ENCODE assay signal across 10 mouse cellular contexts in the genomic region with DNA sequence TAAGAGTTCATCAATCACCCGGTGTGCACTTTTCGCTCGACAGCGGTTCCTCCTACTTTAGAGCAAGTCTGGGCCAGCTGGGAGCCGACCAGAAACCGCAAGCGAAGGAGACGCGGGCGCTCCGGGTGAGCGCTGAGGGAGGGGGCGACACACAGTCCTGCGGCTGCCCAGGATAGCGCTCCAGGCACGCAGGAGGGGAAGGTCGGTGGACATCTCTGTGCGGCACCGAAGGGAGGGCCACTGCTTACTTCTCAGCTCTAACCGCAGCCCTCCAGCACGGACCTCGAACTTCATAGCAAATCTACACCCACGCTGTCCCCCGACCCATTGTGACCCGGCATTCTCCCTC. TPM values are rescaled to one million over a fixed set of nuclear protein-coding genes. Genes with fewer than 3 reads are reported as not detected.
DNase-seq lines count a peak whose midpoint lies in the region; ATAC-seq and TF ChIP-seq lines count a peak whose summit lies in the region.
"Had no signal": no experiment of that assay in that cellular context is flagged by ENCODE, and none has a peak within 500 bp of the region (broad histone marks: within the 10 kb centered on the region; RNA-seq: fewer than 3 reads in every experiment).

No protein-coding gene starts in this region.

- no peaks in the 10 kb centered on the region for H3K36me3 ChIP-seq in kidney, postnatal 0 days (ENCODE audit: insufficient read depth, low read length)
- H3K36me3 ChIP-seq in embryonic facial prominence, embryonic 11.5 days (replicated peaks; ENCODE audit: control insufficient read depth, insufficient read depth, low read depth, low read length) = no peaks in the 10 kb centered on the region
- no peaks in the 10 kb centered on the region for H3K36me3 ChIP-seq in hindbrain, embryonic 14.5 days (replicated peaks; ENCODE audit: control insufficient read depth, insufficient read depth)
- H3K36me3 ChIP-seq in midbrain, embryonic 15.5 days (replicated peaks) = no peaks in the 10 kb centered on the region

- peak overlapping the region; percentile 26; the same call in 1 of the 2 replicates for H3K27ac ChIP-seq in kidney, postnatal 0 days
- H3K27ac ChIP-seq in embryonic facial prominence, embryonic 11.5 days (replicated peaks; ENCODE audit: low read depth, low read length) = no peak overlapping the region
- H3K27ac ChIP-seq in hindbrain, embryonic 14.5 days = peak overlapping the region; percentile 79
- no peak overlapping the region for H3K27ac ChIP-seq in midbrain, embryonic 15.5 days

- peak; percentile 12; the same call in 1 of the 2 replicates for ATAC-seq in kidney, postnatal 0 days (replicated peaks; ENCODE audit: low FRiP score, low read depth)
- ATAC-seq in embryonic facial prominence, embryonic 11.5 days (replicated peaks; ENCODE audit: insufficient number of reproducible peaks, low FRiP score, low TSS enrichment, low read depth) = no peak
- ATAC-seq in hindbrain, embryonic 14.5 days (ENCODE audit: low FRiP score) = peak; percentile 40; the same call in 1 of the 2 replicates
- ATAC-seq in midbrain, embryonic 15.5 days (replicated peaks) = no peak
- no peak for ATAC-seq in erythroid progenitor cell, adult 5-6 weeks (replicated peaks; ENCODE audit: low FRiP score, poor library complexity, severe bottlenecking)

- H3K4me2 ChIP-seq in kidney, postnatal 0 days (ENCODE audit: low read length) = peak overlapping the region; percentile 78
- peak overlapping the region; percentile 32 for H3K4me2 ChIP-seq in embryonic facial prominence, embryonic 11.5 days (ENCODE audit: low read depth, low read length)
- peak overlapping the region; percentile 64 for H3K4me2 ChIP-seq in hindbrain, embryonic 14.5 days (replicated peaks)
- H3K4me2 ChIP-seq in midbrain, embryonic 15.5 days = peak overlapping the region; percentile 25

- no peaks in the 10 kb centered on the region for H3K27me3 ChIP-seq in kidney, postnatal 0 days (ENCODE audit: insufficient read depth, low read length)
- H3K27me3 ChIP-seq in embryonic facial prominence, embryonic 11.5 days (ENCODE audit: control insufficient read depth, insufficient read depth, low read length) = peaks cover 63% of the 10 kb centered on the region
- peaks cover 89% of the 10 kb centered on the region for H3K27me3 ChIP-seq in hindbrain, embryonic 14.5 days (ENCODE audit: control insufficient read depth, insufficient read depth, low read length)
- peaks cover 93% of the 10 kb centered on the region for H3K27me3 ChIP-seq in midbrain, embryonic 15.5 days (replicated peaks)

- H3K4me1 ChIP-seq in kidney, postnatal 0 days (replicated peaks; ENCODE audit: insufficient read depth, low read length) = peaks cover 12% of the 10 kb centered on the region; the same call in 1 of the 2 replicates
- H3K4me1 ChIP-seq in embryonic facial prominence, embryonic 11.5 days (ENCODE audit: control insufficient read depth, insufficient read depth, low read length) = peaks cover 3% of the 10 kb centered on the region; the same call in 1 of the 2 replicates
- peaks cover 21% of the 10 kb centered on the region for H3K4me1 ChIP-seq in hindbrain, embryonic 14.5 days (replicated peaks; ENCODE audit: control insufficient read depth, insufficient read depth, low read length)
- peaks cover 17% of the 10 kb centered on the region for H3K4me1 ChIP-seq in midbrain, embryonic 15.5 days

- H3K9ac ChIP-seq in kidney, postnatal 0 days (ENCODE audit: low read depth, low read length) = peak overlapping the region; percentile 43
- H3K9ac ChIP-seq in embryonic facial prominence, embryonic 11.5 days (replicated peaks; ENCODE audit: low read length) = no peak overlapping the region; the same call in 1 of the 2 replicates
- H3K9ac ChIP-seq in hindbrain, embryonic 14.5 days = peak overlapping the region; percentile 64
- no peak overlapping the region for H3K9ac ChIP-seq in midbrain, embryonic 15.5 days

- H3K4me3 ChIP-seq in kidney, postnatal 0 days (replicated peaks; ENCODE audit: low read depth, low read length) = peak overlapping the region; percentile 39
- peak overlapping the region; percentile 17; the same call in 1 of the 2 replicates for H3K4me3 ChIP-seq in embryonic facial prominence, embryonic 11.5 days (ENCODE audit: low read depth, low read length)
- H3K4me3 ChIP-seq in hindbrain, embryonic 14.5 days (replicated peaks; ENCODE audit: low read length) = peak overlapping the region; percentile 31
- H3K4me3 ChIP-seq in midbrain, embryonic 15.5 days = peak overlapping the region; percentile 17

- no peak for TF ChIP-seq CTCF in kidney, postnatal 0 days (IDR thresholded peaks at IDR 0.05; ENCODE audit: low read depth)

- WGBS in kidney, postnatal 0 days = 3% methylated on average over 25 of the region's 25 CpGs
- WGBS in embryonic facial prominence, embryonic 11.5 days = under 1% methylated on average over 25 of the region's 25 CpGs
- WGBS in hindbrain, embryonic 14.5 days = 1% methylated on average over 25 of the region's 25 CpGs
- under 1% methylated on average over 25 of the region's 25 CpGs for WGBS in midbrain, embryonic 15.5 days

- no peak for DNase-seq in kidney, postnatal 0 days (ENCODE audit: low spot score)
- no peak for DNase-seq in kidney, postnatal 4 days
- no peak for DNase-seq in embryonic facial prominence, embryonic 11.5 days (ENCODE audit: low spot score)
- no peak for DNase-seq in hindbrain, embryonic 14.5 days (ENCODE audit: low spot score)
- no peak for DNase-seq in lung, postnatal 14 days
- DNase-seq in natural killer cell, adult 2 months (ENCODE audit: low spot score in 2 of 2) = no peak
- DNase-seq: cerebellum, adult 18-20 months had no signal

- H3K9me3 ChIP-seq in kidney, postnatal 0 days (replicated peaks; ENCODE audit: low read length) = no peaks in the 10 kb centered on the region
- no peaks in the 10 kb centered on the region for H3K9me3 ChIP-seq in embryonic facial prominence, embryonic 11.5 days (replicated peaks; ENCODE audit: control insufficient read depth, low read length)
- no peaks in the 10 kb centered on the region for H3K9me3 ChIP-seq in hindbrain, embryonic 14.5 days (ENCODE audit: control insufficient read depth, low read length)
- H3K9me3 ChIP-seq in midbrain, embryonic 15.5 days = no peaks in the 10 kb centered on the region

RNA-seq across cellular contexts. Expression of gene Hoxd1, which starts 9.6 kb away (rescaled TPM):
- polyA plus RNA-seq in kidney, postnatal 0 days (2015; fragmentation: Nextera tagmentation; extraction: Ambion mirVana) = 1.2 and 1.8 TPM in 2 replicates
- polyA plus RNA-seq in embryonic facial prominence, embryonic 11.5 days (2014; fragmentation: Nextera tagmentation; extraction: Ambion mirVana) = 0.47 and 0.80 TPM in 2 replicates
- 0.64 and 0.76 TPM in 2 replicates for polyA plus RNA-seq in hindbrain, embryonic 14.5 days (2014; fragmentation: Nextera tagmentation; extraction: Ambion mirVana)
- not detected in 2 replicates for polyA plus RNA-seq in midbrain, embryonic 15.5 days (2015; fragmentation: Nextera tagmentation; extraction: Ambion mirVana)
- not detected in 2 replicates for total RNA-seq in erythroid progenitor cell, adult 5-6 weeks (2015; ENCODE audit: low replicate concordance)
- total RNA-seq in erythroid progenitor cell, adult 5-6 weeks (2017; ENCODE audit: low replicate concordance) = not detected in 2 replicates
- total RNA-seq: heart, postnatal 25 days had no signal

RNA-seq across cellular contexts. Expression of gene Gm28230, which starts 26.6 kb away (rescaled TPM):
- polyA plus RNA-seq in kidney, postnatal 0 days (2015; fragmentation: Nextera tagmentation; extraction: Ambion mirVana) = 1.1 and 1.3 TPM in 2 replicates
- polyA plus RNA-seq in embryonic facial prominence, embryonic 11.5 days (2014; fragmentation: Nextera tagmentation; extraction: Ambion mirVana) = not detected in 2 replicates
- 0.82 and 1.3 TPM in 2 replicates for polyA plus RNA-seq in hindbrain, embryonic 14.5 days (2014; fragmentation: Nextera tagmentation; extraction: Ambion mirVana)
- not detected in 2 replicates for polyA plus RNA-seq in midbrain, embryonic 15.5 days (2015; fragmentation: Nextera tagmentation; extraction: Ambion mirVana)
- total RNA-seq in erythroid progenitor cell, adult 5-6 weeks (2015; ENCODE audit: low replicate concordance) = not detected in 2 replicates
- total RNA-seq in erythroid progenitor cell, adult 5-6 weeks (2017; ENCODE audit: low replicate concordance) = not detected in 2 replicates
- total RNA-seq: heart, postnatal 25 days had no signal

RNA-seq across cellular contexts. Expression of gene Hoxd4, which starts 41.4 kb away (rescaled TPM):
- 3.3 and 4.4 TPM in 2 replicates for polyA plus RNA-seq in kidney, postnatal 0 days (2015; fragmentation: Nextera tagmentation; extraction: Ambion mirVana)
- 0.18 TPM in 1 of 2 replicates, not detected in the other for polyA plus RNA-seq in embryonic facial prominence, embryonic 11.5 days (2014; fragmentation: Nextera tagmentation; extraction: Ambion mirVana)
- 3.1 and 4.3 TPM in 2 replicates for polyA plus RNA-seq in hindbrain, embryonic 14.5 days (2014; fragmentation: Nextera tagmentation; extraction: Ambion mirVana)
- polyA plus RNA-seq in midbrain, embryonic 15.5 days (2015; fragmentation: Nextera tagmentation; extraction: Ambion mirVana) = not detected in 2 replicates
- not detected in 2 replicates for total RNA-seq in erythroid progenitor cell, adult 5-6 weeks (2015; ENCODE audit: low replicate concordance)
- total RNA-seq in erythroid progenitor cell, adult 5-6 weeks (2017; ENCODE audit: low replicate concordance) = not detected in 2 replicates

RNA-seq across cellular contexts. Expression of gene Hoxd3, which starts 41.4 kb away (rescaled TPM):
- 7.9 and 8.0 TPM in 2 replicates for polyA plus RNA-seq in kidney, postnatal 0 days (2015; fragmentation: Nextera tagmentation; extraction: Ambion mirVana)
- polyA plus RNA-seq in embryonic facial prominence, embryonic 11.5 days (2014; fragmentation: Nextera tagmentation; extraction: Ambion mirVana) = 2.7 and 2.9 TPM in 2 replicates
- polyA plus RNA-seq in hindbrain, embryonic 14.5 days (2014; fragmentation: Nextera tagmentation; extraction: Ambion mirVana) = 44.9 and 55.1 TPM in 2 replicates
- 0.09 and 0.21 TPM in 2 replicates for polyA plus RNA-seq in midbrain, embryonic 15.5 days (2015; fragmentation: Nextera tagmentation; extraction: Ambion mirVana)
- not detected in 2 replicates for total RNA-seq in erythroid progenitor cell, adult 5-6 weeks (2015; ENCODE audit: low replicate concordance)
- total RNA-seq in erythroid progenitor cell, adult 5-6 weeks (2017; ENCODE audit: low replicate concordance) = not detected in 2 replicates
- total RNA-seq: heart, postnatal 25 days had no signal

RNA-seq across cellular contexts. Expression of gene Hoxd8, which starts 48.7 kb away (rescaled TPM):
- 73.4 and 76.7 TPM in 2 replicates for polyA plus RNA-seq in kidney, postnatal 0 days (2015; fragmentation: Nextera tagmentation; extraction: Ambion mirVana)
- polyA plus RNA-seq in embryonic facial prominence, embryonic 11.5 days (2014; fragmentation: Nextera tagmentation; extraction: Ambion mirVana) = 0.18 and 0.71 TPM in 2 replicates
- polyA plus RNA-seq in hindbrain, embryonic 14.5 days (2014; fragmentation: Nextera tagmentation; extraction: Ambion mirVana) = 2.1 and 3.3 TPM in 2 replicates
- polyA plus RNA-seq in midbrain, embryonic 15.5 days (2015; fragmentation: Nextera tagmentation; extraction: Ambion mirVana) = 0.08 and 0.10 TPM in 2 replicates
- not detected in 2 replicates for total RNA-seq in erythroid progenitor cell, adult 5-6 weeks (2015; ENCODE audit: low replicate concordance)
- not detected in 2 replicates for total RNA-seq in erythroid progenitor cell, adult 5-6 weeks (2017; ENCODE audit: low replicate concordance)

Comparison
In these comparisons a context has a peak if more than half of its experiments do, and no peak if none do; other contexts are left out.
1. ATAC-seq: peak in kidney, postnatal 0 days (single experiment) and hindbrain, embryonic 14.5 days (single experiment); none in embryonic facial prominence, embryonic 11.5 days (single experiment), midbrain, embryonic 15.5 days (single experiment) and erythroid progenitor cell, adult 5-6 weeks (single experiment).
2. H3K27ac ChIP-seq: peak in kidney, postnatal 0 days (single experiment) and hindbrain, embryonic 14.5 days (single experiment); none in embryonic facial prominence, embryonic 11.5 days (single experiment) and midbrain, embryonic 15.5 days (single experiment).
3. H3K4me2 ChIP-seq: peak in every context shown above with its lines; median percentile 78 in kidney, postnatal 0 days; 64 in hindbrain, embryonic 14.5 days; 32 in embryonic facial prominence, embryonic 11.5 days; 25 in midbrain, embryonic 15.5 days.
4. H3K9ac ChIP-seq: peak in kidney, postnatal 0 days (single experiment) and hindbrain, embryonic 14.5 days (single experiment); none in embryonic facial prominence, embryonic 11.5 days (single experiment) and midbrain, embryonic 15.5 days (single experiment).
5. Peak in every context shown above with its lines, with median percentiles within 50 percentile points of each other: H3K4me3 ChIP-seq.